Mouse (Mus musculus): ENCODE results near the gene Atad1. TPM values are rescaled to one million over a fixed set of nuclear protein-coding genes. Genes with fewer than 3 reads are reported as not detected.
"Not testable (repeated sequence)": the region's sequence is repeated elsewhere in the genome, so short reads cannot be mapped to it uniquely, and the experiment has no call there.

The Atad1 gene
- polyA plus RNA-seq, 1 experiment from 2014 or later = 54.5 TPM

- Histone ChIP-seq H3K9ac (no peak overlapping the region), H3K27ac (no peak overlapping the region), H3K27me3 (no peaks in the 10 kb centered on the region), H3K36me3 (peaks cover 10% of the 10 kb centered on the region; the same call in 1 of the 2 replicates), H3K4me2 (no peak overlapping the region), H3K9me3 (no peaks in the 10 kb centered on the region), H3K4me3 (no peak overlapping the region), H3K4me1 (peaks cover 6% of the 10 kb centered on the region; the same call in 1 of the 2 replicates)
- ATAC-seq (ENCODE audit: insufficient number of reproducible peaks, low FRiP score, low TSS enrichment, low read depth) = no peak
- 74% methylated on average over 3 of the region's 3 CpGs for WGBS
Measured at GRCm38 (mm10) chr19:32710288-32710687, 29.3 kb downstream of the Atad1 start.

- Histone ChIP-seq H3K27ac (no peak overlapping the region), H3K4me3 (no peak overlapping the region), H3K9ac (no peak overlapping the region), H3K4me1 (peaks cover 6% of the 10 kb centered on the region; the same call in 1 of the 2 replicates), H3K4me2 (no peak overlapping the region), H3K9me3 (no peaks in the 10 kb centered on the region), H3K27me3 (no peaks in the 10 kb centered on the region), H3K36me3 (peaks cover 21% of the 10 kb centered on the region; the same call in 1 of the 2 replicates)
- WGBS = 91% methylated on average over 5 of the region's 5 CpGs
- ATAC-seq (ENCODE audit: insufficient number of reproducible peaks, low FRiP score, low TSS enrichment, low read depth) = no peak
Measured at GRCm38 (mm10) chr19:32708996-32709395, 30.6 kb downstream of the Atad1 start.

GRCm38 (mm10) chr19:32702191-32702590, 37.4 kb downstream of the Atad1 start:
- ATAC-seq (ENCODE audit: insufficient number of reproducible peaks, low FRiP score, low TSS enrichment, low read depth) = no peak
- Histone ChIP-seq H3K4me1 (no peaks in the 10 kb centered on the region), H3K9me3 (no peaks in the 10 kb centered on the region), H3K27me3 (no peaks in the 10 kb centered on the region), H3K4me2 (no peak overlapping the region), H3K27ac (no peak overlapping the region), H3K36me3 (peaks cover 56% of the 10 kb centered on the region), H3K9ac (no peak overlapping the region), H3K4me3 (no peak overlapping the region)
- 84% methylated on average over 3 of the region's 3 CpGs for WGBS

- Histone ChIP-seq H3K9ac (no peak overlapping the region), H3K4me3 (no peak overlapping the region), H3K36me3 (peaks cover 59% of the 10 kb centered on the region), H3K27me3 (no peaks in the 10 kb centered on the region), H3K4me2 (no peak overlapping the region), H3K4me1 (no peaks in the 10 kb centered on the region), H3K9me3 (no peaks in the 10 kb centered on the region), H3K27ac (no peak overlapping the region)
- ATAC-seq (ENCODE audit: insufficient number of reproducible peaks, low FRiP score, low TSS enrichment, low read depth) = no peak
- 92% methylated on average over 2 of the region's 2 CpGs for WGBS
Measured at GRCm38 (mm10) chr19:32696674-32697073, 42.9 kb downstream of the Atad1 start.

DNA sequence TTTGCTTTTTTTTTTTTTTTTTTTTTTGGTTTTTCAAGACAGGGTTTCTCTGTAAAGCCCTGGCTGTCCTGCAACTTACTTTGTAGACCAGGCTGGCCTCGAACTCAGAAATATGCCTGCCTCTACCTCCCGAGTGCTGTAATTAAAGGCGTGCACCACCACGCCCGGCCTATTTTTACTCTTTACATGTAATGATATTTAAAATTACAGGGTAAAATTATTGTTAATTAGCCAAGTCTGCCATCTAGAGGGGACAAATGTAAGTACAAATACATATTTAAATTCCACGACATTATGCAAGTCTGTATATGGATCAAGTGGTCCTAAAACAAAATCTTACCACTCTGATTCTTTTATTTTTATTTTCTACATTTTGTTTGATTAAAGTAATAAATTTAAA, 49.9 kb downstream of the Atad1 start:
- no peak overlapping the region for H3K4me2 ChIP-seq
- no peak overlapping the region for H3K9ac ChIP-seq
- 46% methylated on average over 6 of the region's 6 CpGs for WGBS
- no peak overlapping the region for H3K4me3 ChIP-seq
- H3K9me3 ChIP-seq = no peaks in the 10 kb centered on the region
- peaks cover 45% of the 10 kb centered on the region for H3K36me3 ChIP-seq
- H3K27me3 ChIP-seq = no peaks in the 10 kb centered on the region
- H3K27ac ChIP-seq = no peak overlapping the region
- no peak for ATAC-seq (ENCODE audit: insufficient number of reproducible peaks, low FRiP score, low TSS enrichment, low read depth)
- H3K4me1 ChIP-seq = no peaks in the 10 kb centered on the region

DNA sequence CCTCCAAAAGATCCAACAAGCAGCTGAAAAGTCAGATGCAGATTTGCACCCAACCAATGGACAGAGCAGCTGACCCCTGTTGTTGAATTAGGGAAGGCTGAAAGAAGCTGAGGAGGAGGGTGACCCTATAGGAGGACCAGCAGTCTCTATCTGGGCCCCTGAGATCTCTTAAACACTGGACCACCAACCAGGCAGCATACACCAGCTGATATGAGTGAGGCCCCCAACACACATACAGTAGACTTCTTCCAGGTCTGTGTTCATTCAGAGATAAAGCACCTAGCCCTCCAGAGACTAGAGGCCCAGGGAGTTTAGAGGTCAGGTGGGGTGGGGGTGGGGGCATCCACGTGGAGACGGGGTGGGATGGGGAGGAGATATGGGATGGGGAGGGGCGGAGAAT, 51.4 kb downstream of the Atad1 start:
- not testable (repeated sequence) for H3K9me3 ChIP-seq; H3K4me3 ChIP-seq; H3K4me2 ChIP-seq; ATAC-seq (ENCODE audit: insufficient number of reproducible peaks, low FRiP score, low TSS enrichment, low read depth); H3K27ac ChIP-seq; H3K4me1 ChIP-seq; H3K27me3 ChIP-seq; H3K9ac ChIP-seq
- WGBS = 84% methylated on average over 3 of the region's 3 CpGs
- peaks cover 33% of the 10 kb centered on the region for H3K36me3 ChIP-seq

GRCm38 (mm10) chr19:32687721-32688120, 51.9 kb downstream of the Atad1 start:
- Histone ChIP-seq H3K4me1 (no peaks in the 10 kb centered on the region), H3K9me3 (no peaks in the 10 kb centered on the region), H3K9ac (no peak overlapping the region), H3K27ac (no peak overlapping the region), H3K27me3 (no peaks in the 10 kb centered on the region), H3K36me3 (peaks cover 31% of the 10 kb centered on the region), H3K4me2 (no peak overlapping the region), H3K4me3 (no peak overlapping the region)
- ATAC-seq (ENCODE audit: insufficient number of reproducible peaks, low FRiP score, low TSS enrichment, low read depth) = no peak
- 67% methylated on average over 5 of the region's 5 CpGs for WGBS

DNA sequence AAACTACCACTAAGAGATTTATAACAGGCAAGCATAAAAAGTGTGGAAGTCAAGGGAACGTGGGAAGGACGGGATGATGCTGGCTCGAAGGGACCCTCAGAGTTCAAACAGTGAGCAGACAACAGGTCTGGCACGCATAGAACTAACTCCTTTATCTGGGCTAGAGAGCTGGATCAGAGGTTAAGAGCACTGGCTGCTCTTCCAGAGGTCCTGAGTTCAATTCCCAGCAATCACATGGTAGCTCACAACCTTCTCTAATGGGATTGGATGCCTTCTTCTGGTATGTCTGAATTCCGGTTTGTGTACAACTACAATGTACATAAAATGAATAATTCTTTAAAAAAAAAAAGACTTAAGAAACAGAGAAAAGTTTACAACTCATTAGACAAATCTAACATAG, 56.5 kb downstream of the Atad1 start:
- no peak overlapping the region for H3K4me3 ChIP-seq
- WGBS = 92% methylated on average over 5 of the region's 5 CpGs
- H3K4me2 ChIP-seq = no peak overlapping the region
- no peak overlapping the region for H3K9ac ChIP-seq
- no peaks in the 10 kb centered on the region for H3K9me3 ChIP-seq
- no peak for ATAC-seq (ENCODE audit: insufficient number of reproducible peaks, low FRiP score, low TSS enrichment, low read depth)
- no peaks in the 10 kb centered on the region for H3K4me1 ChIP-seq
- peaks cover 33% of the 10 kb centered on the region for H3K36me3 ChIP-seq
- no peak overlapping the region for H3K27ac ChIP-seq
- H3K27me3 ChIP-seq = no peaks in the 10 kb centered on the region

DNA sequence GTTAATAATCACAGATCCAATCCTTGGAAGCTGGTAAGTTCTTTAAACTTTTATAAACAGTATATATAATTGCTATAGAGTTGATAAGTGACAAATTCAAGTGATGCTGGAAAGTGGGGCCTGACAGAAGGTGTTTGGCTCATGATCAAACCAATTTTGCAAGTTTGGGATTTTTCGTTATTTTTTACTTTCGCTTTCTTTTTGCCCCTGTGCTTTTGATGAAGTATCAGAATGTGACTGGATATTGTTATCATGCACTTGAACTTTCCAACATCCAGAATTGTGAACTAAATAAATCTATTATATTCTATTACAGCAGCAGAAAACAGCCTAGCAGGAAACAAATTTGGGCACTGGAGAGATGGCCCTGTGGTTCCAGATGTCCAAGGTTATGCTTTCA, 58.7 kb downstream of the Atad1 start:
- Histone ChIP-seq H3K9me3 (no peaks in the 10 kb centered on the region), H3K4me1 (no peaks in the 10 kb centered on the region), H3K9ac (no peak overlapping the region), H3K27me3 (no peaks in the 10 kb centered on the region), H3K36me3 (peaks cover 29% of the 10 kb centered on the region), H3K4me2 (no peak overlapping the region), H3K27ac (no peak overlapping the region), H3K4me3 (no peak overlapping the region)
- 75% methylated on average over 2 of the region's 2 CpGs for WGBS
- no peak for ATAC-seq (ENCODE audit: insufficient number of reproducible peaks, low FRiP score, low TSS enrichment, low read depth)

GRCm38 (mm10) chr19:32675766-32676165, 63.8 kb downstream of the Atad1 start:
- H3K27me3 ChIP-seq = no peaks in the 10 kb centered on the region
- H3K4me2 ChIP-seq = no peak overlapping the region
- ATAC-seq (ENCODE audit: insufficient number of reproducible peaks, low FRiP score, low TSS enrichment, low read depth) = no peak
- H3K9me3 ChIP-seq = no peaks in the 10 kb centered on the region
- whole genome bisulfite sequencing = 96% methylated on average over 3 of the region's 3 CpGs
- peaks cover 30% of the 10 kb centered on the region for H3K36me3 ChIP-seq
- no peak overlapping the region for H3K9ac ChIP-seq
- H3K4me3 ChIP-seq = no peak overlapping the region
- H3K27ac ChIP-seq = no peak overlapping the region
- no peaks in the 10 kb centered on the region for H3K4me1 ChIP-seq

DNA sequence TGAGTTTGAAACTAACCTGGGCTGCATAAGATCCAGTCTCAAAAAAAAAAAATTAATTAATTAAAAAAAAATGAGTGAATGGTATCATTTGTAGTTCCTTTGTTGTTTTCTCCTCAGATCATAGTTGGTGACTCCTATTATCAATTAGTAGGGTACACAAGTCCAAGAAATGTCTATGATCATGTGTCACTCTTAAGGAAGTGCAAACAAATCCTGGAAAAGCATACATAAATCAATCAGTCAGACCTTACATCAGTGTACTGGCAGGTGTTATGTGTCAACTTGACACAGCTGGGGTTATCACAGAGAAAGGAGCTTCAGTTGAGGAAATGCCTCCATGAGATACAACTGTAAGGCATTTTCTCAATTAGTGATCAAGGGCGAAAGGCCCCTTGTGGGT, 71.8 kb downstream of the Atad1 start:
- not testable (repeated sequence) for H3K27ac ChIP-seq; H3K9ac ChIP-seq; H3K4me3 ChIP-seq; ATAC-seq (ENCODE audit: insufficient number of reproducible peaks, low FRiP score, low TSS enrichment, low read depth); H3K27me3 ChIP-seq; H3K4me1 ChIP-seq; H3K9me3 ChIP-seq; H3K4me2 ChIP-seq
- peaks cover 39% of the 10 kb centered on the region for H3K36me3 ChIP-seq
- WGBS = 79% methylated on average over 1 of the region's 1 CpGs

DNA sequence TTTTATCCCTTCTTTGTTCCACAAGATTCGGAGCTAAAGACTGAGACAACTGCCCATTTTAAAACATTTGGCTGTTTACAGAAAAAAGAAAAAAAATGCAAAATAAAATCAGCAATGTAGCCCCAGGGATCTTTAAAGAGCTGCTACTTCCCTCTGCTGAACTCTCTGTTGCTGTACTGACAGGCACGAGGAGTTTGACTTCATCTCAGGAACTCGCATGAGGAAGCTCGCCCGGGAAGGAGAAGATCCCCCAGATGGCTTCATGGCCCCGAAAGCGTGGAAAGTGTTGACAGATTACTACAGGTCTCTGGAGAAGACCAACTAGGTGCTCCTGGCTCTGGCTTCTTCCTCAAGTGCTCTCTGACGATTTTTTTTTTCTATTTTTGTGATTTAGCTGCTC, 74.3 kb downstream of the Atad1 start:
- Histone ChIP-seq H3K27me3 (no peaks in the 10 kb centered on the region), H3K9me3 (no peaks in the 10 kb centered on the region), H3K4me1 (no peaks in the 10 kb centered on the region), H3K4me3 (no peak overlapping the region), H3K4me2 (no peak overlapping the region), H3K27ac (no peak overlapping the region), H3K36me3 (peaks cover 44% of the 10 kb centered on the region), H3K9ac (no peak overlapping the region)
- ATAC-seq (ENCODE audit: insufficient number of reproducible peaks, low FRiP score, low TSS enrichment, low read depth) = no peak
- WGBS = 72% methylated on average over 8 of the region's 8 CpGs

DNA sequence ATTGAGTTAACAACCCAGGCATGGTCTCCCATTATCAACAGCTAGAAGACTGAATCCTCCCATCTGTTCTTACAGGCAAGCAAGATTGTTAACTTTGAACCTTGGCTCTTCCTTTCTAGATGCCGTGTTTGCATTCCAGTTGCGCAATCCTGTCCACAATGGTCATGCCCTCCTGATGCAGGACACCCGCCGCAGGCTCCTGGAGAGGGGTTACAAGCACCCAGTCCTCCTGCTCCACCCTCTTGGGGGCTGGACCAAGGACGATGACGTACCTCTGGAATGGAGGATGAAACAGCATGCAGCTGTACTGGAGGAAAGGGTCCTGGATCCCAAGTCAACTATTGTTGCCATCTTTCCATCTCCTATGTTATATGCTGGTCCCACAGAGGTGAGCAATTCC, 76.7 kb downstream of the Atad1 start:
- Histone ChIP-seq H3K27ac (no peak overlapping the region), H3K4me2 (no peak overlapping the region), H3K27me3 (no peaks in the 10 kb centered on the region), H3K4me1 (no peaks in the 10 kb centered on the region), H3K36me3 (peaks cover 39% of the 10 kb centered on the region), H3K4me3 (no peak overlapping the region), H3K9me3 (no peaks in the 10 kb centered on the region), H3K9ac (no peak overlapping the region)
- no peak for ATAC-seq (ENCODE audit: insufficient number of reproducible peaks, low FRiP score, low TSS enrichment, low read depth)
- WGBS = 94% methylated on average over 6 of the region's 6 CpGs

Data from limb, embryonic 15.5 days (tissue).